Mouse (Mus musculus): ENCODE measurements around the gene Shisal1. TPM values are rescaled to one million over a fixed set of nuclear protein-coding genes. Genes with fewer than 3 reads are reported as not detected.

The Shisal1 gene
- 5.3 and 6.8 TPM in 2 replicates for polyA plus RNA-seq (2012; rRNA removed)

GRCm38 (mm10) chr15:84446997-84447396 lies at the start of gene Shisal1:
Gene Shisal1, minus strand, starts transcription at chr15:84447097.

Other genes with a start within 250 kb of the Shisal1 start
- 2.1 and 2.4 TPM in 2 replicates for gene Parvb, start 215.1 kb downstream of the Shisal1 start, polyA plus RNA-seq (2012; rRNA removed)
- 0.57 and 0.69 TPM in 2 replicates for gene Parvg, start 123.1 kb downstream of the Shisal1 start, polyA plus RNA-seq (2012; rRNA removed)
- 2.3 and 2.7 TPM in 2 replicates for gene Rtl6, start 110.7 kb upstream of the Shisal1 start, polyA plus RNA-seq (2012; rRNA removed)
- 10.8 and 14.6 TPM in 2 replicates for gene Prr5, start 222.5 kb upstream of the Shisal1 start, polyA plus RNA-seq (2012; rRNA removed)